Mouse (Mus musculus) kidney, adult 2 months (tissue): ENCODE data around the gene Ntm.

Experiments
- CTCF ChIP-seq: fragments of 200-500 bp; conservative IDR thresholded peaks from 2 replicates; pipeline ENCODE4 v1.5.1; 2011; ENCODE audit warnings: low read depth, mild to moderate bottlenecking, control low read depth, low read length, moderate library complexity, mixed read lengths; ENCODE audit not compliant: insufficient read depth, insufficient read length
- POLR2A ChIP-seq: fragments of 200-500 bp; IDR thresholded peaks from one replicate; pipeline ENCODE4 v1.6.1; 2011; ENCODE audit warnings: low read depth, low read length, control low read depth

- TF ChIP-seq CTCF (no peak), POLR2A (no peak)
Measured at GRCm38 (mm10) chr9:29011476-29011875, 951.5 kb downstream of the Ntm start.
